Mouse (Mus musculus) gonadal fat pad, adult 2 months (tissue): ENCODE data around the gene Ddx19b. TPM values are rescaled to one million over a fixed set of nuclear protein-coding genes. Genes with fewer than 3 reads are reported as not detected.
"Not testable (repeated sequence)": the region's sequence is repeated elsewhere in the genome, so short reads cannot be mapped to it uniquely, and the experiment has no call there.

ENCODE experiments used
- DNase-seq: peaks from one replicate; pipeline ENCODE4 v3.0.0-alpha.2; 2012; ENCODE audit warnings: low read depth
- polyA plus RNA-seq: library from polyadenylated mRNA; depleted of rRNA; stranded (reverse); fragments of >200 nt; gene quantifications from 2 replicates; pipeline ENCODE4 v1.2.3, GENCODE M21; 2012; rRNA removed

The Ddx19b gene
- polyA plus RNA-seq, result 5.8 and 6.5 TPM in 2 replicates

DNA sequence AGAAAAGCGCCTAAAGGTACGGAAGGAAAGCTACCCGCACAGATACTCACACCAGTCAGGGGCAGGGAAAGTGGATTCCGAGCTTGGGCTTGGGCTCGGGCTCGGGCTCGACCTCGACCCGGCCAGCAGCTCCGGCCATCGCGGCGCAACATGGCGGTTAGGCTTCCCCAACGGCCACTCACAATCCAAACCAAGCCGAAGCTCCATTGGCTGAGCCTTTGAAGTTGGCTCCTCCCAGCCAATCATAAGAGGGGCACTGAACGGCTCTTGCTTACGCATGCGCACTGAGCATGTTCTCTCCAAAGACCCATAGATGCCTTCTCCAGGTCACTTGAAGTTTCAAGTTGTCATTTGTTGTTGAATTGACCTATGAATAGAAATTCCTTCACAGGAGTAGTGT lies at the start of gene Ddx19b:
Ddx19b (minus strand) TSS at position 180 of the 400 bp plus-strand sequence.
- no peak for DNase-seq

DNA sequence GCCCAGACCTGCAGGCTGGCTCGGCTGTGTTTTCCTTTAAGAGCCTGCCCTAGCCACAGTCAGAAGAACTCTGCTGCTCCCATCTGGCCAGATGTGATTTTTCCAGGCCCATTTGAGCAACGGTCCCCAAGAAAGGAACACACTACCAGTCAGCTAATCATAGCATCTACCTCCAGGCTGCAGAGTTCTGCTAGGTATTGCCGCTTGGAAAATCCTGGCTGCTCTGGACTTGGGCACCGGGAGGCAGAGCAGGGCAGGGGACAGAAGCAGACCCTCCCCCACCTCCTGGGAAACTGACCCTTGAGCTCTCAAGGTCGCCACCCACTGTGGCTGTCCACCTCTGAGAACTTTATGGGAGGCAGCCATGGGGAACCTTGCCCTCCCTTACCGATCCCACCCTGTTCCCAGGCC lies 48.3 kb upstream of the Ddx19b start:
- DNase-seq, result no peak

DNA sequence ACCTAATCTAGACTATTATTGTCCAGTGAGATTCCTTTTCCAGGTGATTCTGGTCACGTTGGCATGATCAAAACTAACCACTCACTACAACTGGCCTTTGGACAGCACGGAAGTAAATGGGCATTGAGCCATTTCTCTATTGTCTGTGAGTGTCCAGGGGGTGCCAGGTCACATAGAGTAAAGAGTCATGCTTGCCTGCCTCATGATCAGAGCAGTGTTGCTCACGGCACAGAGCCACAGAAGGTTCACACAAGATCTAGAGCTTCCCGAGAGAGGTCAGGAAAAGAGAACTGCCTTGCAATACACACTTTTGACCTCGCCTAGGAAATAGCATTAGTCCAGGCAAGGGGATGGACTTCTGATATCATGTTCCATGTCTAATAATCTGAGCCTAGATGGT lies 47.9 kb upstream of the Ddx19b start:
- no peak for DNase-seq

DNA sequence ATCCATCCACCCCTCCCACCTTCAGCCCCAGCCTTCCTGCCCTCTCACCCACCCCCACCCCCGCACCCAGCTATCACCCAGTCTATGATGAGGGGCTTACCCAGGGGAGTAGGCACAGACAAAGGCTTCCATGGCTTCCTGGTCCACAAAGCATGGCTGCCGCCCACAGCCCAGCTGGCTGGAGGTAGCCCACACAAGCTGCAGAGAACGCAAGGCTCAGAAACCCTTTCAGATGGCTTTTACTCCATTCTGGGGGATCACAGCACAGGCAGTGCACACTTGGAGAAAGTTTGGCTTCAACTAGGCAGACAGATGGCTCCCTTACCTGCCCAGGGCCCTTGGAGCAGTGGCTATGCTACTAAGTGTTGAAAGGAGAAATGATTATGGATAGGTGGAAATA lies 44.4 kb upstream of the Ddx19b start:
- DNase-seq, result no peak

DNA sequence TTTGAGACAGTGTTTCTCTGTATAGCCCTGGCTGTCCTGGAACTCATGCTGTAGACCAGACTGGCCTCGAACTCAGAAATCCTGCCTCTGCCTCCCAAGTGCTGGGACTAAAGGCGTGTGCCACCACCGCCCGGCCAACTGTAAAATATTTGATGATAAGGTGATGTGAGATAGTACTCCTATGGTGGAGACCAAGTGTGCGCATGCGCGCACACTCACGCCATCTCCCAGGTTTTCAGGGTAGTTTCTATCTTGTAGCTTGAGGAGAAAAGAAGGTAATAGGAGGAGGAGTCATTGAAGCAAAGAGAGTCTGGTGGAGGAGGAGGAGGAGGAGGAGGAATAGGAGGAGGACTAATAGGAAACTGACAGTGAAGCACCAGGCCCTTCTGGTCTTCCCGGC lies 37.1 kb upstream of the Ddx19b start:
- DNase-seq, result not testable (repeated sequence)

DNA sequence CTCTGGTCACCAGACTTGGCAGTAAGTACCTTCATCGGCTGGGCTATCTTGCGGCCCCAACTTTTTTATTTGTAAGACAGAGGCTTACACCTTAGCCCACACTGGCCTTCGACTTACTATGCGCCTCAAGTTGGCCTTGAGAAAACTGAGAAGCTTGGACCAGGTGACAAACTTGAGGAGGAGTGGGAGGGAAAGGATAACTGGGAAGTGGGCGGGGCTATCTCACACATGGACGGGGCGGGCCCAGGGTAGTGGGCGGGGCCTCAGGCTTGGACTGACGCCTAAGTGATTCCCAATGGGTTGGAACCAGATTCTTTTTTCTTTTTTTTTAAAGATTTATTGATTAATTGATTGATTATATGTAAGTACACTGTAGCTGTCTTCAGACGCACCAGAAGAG lies 35.9 kb upstream of the Ddx19b start:
- DNase-seq, result no peak

DNA sequence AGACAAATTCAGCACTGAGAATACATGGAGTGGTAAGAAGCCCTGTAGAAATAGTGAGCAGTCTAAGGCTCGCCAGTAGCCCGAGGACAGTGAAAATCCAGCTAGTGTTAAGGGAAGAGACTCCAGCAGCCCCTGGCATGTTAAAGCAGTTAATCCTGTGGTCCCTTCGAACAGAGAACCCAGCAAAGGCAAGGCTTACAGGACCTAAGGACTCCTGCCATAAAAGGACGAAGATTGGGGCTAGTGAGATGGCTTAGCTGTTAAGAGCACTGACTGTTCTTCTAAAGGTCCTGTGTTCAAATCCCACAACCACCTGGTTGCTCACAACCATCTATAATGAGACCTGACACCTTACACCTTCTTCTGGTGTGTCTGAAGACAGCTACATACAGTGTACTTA lies 34.8 kb upstream of the Ddx19b start:
- no peak for DNase-seq

DNA sequence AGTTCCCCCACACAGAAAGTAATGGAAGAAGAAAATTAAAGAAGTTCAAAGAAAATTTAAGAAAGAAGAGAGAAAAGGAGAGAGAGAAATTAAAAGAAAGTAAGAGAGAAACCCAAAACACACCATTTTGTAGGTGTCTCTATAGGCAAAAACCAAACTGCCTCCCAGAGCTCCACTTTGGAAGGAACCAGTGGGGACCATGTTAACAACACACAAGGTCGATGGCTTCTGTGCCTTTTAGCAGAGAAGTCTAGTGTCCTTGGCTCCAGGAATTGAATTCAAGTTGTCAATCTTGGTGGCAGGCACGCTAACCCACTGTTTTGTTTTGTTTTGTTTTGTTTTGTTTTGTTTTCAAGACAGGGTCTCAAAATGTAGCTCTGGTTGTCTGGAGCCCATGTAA lies 31.3 kb upstream of the Ddx19b start:
- no peak for DNase-seq

DNA sequence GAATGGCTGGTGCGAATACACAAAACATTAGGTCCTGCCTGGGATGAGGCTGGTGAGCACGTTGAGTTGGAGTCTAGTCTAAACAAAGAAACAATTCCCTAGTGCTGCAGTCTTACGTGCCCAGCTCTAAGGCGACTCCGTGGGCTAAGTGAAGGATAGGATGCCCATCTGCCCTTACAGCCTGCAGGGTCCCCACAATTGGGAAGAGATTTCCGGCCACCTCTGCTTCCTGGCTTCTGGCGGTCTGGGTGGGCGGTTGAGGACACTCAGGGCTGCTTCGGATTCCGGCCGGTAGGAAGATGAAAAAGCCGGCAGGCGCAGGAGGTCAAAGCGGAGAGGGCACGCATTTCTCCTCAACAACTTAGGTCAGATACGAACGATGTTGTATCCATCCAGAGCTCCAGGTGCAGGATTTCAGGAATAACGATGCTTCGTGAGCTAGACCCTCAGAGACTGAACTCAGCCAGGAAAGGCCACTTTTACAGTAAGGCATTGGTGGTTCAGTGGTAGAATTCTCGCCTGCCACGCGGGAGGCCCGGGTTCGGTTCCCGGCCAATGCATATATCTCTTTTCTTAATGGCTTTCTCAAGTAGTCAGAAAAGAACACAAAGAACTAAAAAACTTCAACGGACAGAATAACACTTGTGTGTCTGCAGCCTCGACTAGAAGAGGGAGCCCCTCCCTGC lies 30.7 kb upstream of the Ddx19b start:
- no peak for DNase-seq

DNA sequence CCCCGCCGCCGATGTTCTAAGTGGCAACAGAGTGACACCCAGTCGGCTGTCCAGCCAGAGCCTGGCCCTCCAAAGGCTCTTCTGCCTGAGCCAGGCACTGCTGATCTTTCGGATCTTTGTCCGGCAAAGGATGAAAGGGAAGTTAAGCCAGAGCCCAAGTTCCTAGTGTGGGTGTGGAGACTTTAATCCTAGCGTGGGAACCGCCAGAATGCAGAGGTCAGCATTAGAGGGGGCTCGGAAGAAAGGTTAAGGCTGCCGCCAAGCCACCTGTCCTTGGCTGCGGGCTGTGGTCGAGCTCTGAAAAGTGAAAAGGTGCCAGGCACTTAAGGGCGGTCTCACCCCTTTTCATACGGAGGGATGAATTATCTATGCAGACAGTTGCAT lies 30.1 kb upstream of the Ddx19b start:
- no peak for DNase-seq

DNA sequence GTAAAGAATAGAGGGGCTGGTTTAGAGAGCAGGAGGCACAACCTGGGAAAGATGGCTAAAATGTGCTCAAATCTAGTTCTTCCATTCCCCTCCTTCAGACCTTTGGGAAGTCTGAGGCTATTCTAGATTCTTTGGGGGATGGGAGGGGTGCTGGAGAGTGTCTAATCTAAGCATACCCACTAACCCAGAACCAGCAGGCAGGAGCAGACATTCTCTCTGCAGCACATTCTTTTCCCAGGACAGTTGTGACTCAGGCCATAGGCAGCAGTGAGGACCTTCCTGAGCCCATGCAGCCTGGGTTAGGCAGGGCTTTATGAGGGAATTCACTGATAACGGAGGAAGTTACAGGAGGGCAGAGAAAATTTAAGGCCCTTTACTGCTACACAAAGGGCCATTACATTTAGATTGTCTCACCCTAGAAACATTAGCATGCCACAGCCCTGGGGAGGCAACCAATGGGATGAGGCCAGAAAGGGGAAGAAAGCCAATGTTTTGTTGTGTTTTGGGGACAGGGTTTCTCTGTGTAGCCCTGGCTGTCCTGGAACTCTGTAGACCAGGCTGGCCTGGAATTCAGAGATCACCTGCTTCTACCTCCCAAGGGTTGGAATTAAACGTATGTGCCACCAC lies 27.5 kb upstream of the Ddx19b start:
- DNase-seq, result no peak

DNA sequence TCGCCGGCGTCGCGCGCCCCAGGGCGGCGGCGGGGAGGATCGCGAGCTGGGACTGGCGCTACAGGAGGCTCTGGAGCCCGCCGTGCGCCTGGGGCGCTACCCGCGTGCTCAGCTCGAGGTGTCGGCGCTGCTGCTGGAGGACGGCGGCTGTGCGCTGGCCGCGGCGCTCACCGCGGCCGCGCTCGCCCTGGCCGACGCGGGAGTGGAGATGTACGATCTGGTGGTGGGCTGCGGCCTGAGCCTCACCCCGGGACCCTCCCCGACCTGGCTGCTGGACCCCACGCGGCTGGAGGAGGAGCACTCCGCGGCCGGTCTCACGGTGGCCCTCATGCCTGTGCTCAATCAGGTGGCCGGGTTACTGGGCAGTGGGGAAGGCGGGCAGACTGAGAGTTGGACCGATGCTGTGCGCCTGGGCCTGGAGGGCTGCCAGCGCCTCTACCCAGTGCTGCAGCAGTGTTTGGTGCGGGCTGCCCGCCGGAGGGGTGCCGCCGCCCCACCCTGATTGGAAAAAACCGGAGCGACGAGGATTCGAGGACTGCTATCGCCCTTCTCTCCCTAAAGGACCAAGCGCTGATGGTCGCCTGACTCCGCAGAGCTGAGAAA lies 25.2 kb upstream of the Ddx19b start:
- no peak for DNase-seq

DNA sequence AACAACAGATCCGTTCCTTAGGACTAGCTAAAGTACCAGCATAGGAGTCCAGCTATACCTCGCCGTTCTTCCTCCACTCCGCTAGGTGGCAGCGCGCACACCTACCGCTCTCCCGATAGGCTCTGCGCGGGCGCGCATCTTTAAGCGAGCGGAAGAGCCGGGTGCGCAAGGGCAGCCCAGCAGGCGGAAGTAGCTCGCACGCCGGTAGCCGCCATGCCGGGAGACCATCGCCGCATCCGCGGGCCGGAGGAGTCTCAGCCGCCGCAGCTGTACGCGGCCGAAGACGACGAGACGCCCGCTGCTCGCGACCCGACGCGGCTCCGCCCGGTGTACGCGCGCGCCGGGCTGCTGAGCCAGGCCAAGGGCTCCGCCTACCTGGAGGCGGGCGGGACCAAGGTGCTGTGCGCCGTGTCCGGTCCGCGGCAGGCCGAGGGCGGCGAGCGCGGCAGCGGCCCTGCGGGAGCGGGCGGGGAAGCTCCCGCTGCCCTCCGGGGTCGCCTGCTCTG lies 24.7 kb upstream of the Ddx19b start, which contains the start of gene Exosc6:
Exosc6 (plus strand) TSS at position 182 of the 506 bp plus-strand sequence.
- no peak for DNase-seq

DNA sequence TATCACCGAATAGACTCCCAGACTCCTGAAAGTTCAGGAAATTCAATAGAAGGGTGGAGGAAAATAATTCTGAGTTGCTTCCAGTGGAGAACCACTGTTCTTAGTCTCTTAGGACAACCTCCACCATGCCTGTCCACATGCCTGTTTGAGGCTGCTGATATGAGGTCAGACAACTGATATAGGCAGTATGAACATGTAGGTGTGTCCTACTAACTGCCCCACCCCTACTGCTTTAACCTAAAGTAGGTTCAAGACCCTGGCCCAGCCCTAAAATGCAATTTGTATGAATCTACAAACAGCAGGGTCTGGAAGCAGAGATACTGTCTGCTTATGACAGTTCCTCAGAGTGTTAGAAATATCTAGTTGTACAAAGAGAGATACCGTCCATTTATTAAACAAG lies 24.1 kb upstream of the Ddx19b start:
- DNase-seq, result no peak

DNA sequence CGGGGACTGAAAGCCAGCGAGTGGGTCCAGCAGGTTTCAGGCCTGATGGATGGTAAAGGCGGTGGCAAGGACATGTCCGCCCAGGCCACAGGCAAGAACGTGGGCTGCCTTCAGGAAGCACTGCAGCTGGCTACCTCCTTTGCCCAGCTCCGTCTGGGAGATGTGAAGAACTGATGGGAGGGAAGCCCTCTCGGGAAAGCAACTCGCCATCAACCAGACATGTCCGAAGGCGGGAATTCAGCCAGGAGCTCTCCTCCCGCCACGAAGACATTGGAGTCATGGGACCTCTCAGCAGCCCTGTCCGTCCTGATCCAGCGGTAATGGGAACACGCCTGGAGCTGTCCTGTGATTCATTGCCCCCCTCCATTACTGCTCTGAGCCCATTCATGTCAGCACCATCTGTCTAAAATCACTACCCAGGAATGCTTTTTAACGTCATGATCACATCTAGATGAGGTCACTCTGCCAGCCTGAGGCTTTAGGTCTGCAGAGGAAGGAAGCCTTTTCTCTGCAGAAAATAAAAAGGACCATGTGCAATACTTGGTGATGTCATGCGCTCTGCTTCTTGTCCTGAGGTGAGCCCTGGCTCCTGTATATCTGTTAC lies 23.6 kb upstream of the Ddx19b start:
- DNase-seq, result no peak

DNA sequence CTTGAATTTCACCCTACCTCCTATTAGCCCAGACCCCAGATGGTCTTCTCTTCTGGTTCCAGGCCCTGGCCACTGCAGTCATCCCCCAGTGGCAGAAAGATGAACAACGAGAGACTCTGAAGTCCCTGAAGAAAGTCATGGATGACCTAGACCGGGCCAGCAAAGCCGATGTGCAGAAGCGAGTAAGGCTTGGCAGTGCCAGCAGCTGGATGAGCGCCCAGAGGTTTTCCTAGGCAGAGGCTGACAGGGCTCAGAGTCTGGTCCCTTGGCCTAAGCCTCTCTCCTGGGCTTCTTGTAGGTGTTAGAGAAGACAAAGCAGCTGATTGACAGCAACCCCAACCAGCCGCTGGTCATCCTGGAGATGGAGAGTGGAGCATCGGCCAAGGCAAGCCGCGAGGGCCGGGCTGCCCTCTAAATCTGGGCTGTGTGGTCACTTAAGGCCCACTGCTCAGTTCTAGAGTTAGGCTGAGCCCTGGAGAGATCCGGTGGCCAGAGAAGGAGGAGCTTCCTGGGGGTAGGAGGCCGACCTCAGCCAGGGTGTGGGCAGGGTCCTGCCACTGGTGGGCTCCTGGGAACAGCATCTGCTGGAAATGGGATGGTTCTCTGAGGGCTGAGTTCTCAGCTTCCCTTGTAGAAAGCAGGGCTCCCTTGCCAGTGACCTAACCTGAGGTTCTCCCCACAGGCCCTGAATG lies 22.4 kb upstream of the Ddx19b start:
- no peak for DNase-seq

DNA sequence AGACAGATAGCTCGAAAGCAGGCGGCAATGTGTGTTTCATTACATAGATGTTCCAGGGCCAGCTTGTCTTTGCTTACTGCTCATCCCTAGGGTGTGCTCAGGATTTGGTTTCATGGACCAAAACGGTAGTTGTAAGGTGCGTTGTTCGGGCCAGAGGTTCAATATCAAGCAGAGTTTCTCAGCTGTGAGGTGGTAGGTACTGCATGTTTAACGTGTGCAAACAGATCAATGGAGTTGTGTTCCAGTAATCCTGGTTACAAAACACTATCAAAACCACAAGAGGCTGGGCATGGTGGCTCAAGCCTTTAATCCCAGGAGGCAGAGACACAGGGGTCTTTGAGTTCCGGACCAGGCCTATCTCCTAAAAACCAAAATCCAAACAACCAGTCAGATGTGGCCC lies 17.6 kb upstream of the Ddx19b start:
- no peak for DNase-seq

DNA sequence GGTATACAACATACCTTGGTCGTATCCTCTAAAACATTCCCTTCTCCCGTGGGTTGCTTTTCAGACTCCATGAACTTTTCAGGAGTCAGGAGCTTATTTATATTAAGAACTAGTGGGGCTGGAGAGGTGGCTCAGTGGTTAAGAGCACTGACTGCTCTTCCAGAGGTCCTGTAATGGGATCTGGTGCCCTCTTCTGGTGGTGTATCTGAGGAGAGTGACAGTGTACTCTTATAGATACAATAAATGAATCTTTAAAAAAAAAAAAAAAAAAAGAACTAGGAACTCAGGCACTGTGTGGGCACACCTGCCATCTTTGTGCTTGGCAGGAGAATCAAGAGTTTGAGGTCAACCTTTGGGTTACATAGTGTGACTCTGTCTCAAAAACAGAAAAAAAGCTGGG lies 17.1 kb upstream of the Ddx19b start:
- no peak for DNase-seq

DNA sequence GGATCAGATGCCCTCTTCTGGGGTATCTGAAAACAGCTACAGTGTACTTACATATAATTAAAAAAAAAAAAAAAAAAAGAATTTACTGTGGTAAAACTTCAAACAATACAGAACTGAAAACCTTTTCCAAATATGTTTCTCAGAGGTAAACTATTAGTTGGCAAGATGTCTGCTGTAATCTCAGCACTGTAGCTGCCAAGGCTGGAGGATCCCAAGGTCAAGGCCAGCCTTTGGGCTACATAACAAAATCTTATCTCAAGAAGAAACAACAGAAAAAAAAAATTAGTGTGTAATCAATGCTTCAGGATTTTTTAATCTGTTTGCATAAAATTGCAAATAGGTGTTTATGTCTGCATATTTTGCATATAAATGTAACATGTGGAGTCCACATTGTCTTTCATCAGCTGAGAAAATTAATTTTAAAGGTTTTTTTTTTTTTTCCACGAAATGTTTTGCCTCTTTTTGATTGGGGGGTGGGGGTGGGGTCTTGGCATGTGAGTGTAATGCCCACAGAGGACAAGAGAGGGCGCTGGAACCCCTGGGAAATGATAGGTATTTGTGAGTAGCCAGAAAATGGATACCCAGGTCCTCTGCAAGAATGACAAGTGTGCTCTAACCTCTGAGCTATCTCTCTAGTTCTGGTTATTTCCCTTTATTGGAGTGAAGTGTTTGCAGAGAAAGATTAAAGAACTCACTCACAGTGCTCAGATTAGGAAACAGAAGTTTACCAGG lies 12.6 kb upstream of the Ddx19b start:
- DNase-seq, result no peak

DNA sequence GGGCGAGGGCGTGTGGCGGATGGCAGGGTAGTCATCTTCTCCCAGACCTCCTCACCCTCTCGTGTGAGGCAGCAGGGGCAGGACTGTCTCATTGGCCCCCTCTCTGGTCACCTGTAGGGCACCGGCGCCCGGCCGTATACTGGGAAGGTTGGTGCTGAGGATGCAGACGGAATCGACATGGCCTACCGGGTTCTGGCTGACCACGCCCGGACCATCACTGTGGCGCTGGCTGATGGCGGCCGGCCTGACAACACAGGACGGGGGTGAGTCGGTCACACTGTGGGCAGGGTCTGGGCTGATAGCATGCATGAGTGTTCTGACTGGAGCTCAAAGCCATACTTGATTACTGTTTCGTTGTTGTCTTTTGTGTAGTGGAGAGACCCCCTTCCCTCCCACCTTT lies 11.0 kb upstream of the Ddx19b start:
- no peak for DNase-seq

DNA sequence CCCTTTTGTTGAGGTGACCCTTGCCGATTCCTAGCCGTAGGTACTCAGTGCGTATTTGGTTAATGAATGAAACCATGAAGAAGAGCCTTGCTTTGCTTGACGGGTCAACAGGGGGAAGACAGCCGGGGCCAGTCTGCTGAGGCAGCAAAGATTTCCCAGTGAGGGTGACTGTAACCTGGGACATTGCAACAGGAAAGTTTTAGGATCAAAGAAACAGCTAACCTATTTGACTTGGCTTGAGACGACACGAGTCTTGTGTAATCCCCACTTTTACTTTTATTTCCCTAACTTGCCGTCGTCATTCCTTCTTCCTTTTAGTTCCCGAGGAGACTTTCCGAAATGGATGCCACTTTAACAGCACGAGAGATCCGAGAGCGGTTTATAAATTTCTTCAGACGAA lies 5.0 kb upstream of the Ddx19b start:
- no peak for DNase-seq
